In the genomic region with DNA sequence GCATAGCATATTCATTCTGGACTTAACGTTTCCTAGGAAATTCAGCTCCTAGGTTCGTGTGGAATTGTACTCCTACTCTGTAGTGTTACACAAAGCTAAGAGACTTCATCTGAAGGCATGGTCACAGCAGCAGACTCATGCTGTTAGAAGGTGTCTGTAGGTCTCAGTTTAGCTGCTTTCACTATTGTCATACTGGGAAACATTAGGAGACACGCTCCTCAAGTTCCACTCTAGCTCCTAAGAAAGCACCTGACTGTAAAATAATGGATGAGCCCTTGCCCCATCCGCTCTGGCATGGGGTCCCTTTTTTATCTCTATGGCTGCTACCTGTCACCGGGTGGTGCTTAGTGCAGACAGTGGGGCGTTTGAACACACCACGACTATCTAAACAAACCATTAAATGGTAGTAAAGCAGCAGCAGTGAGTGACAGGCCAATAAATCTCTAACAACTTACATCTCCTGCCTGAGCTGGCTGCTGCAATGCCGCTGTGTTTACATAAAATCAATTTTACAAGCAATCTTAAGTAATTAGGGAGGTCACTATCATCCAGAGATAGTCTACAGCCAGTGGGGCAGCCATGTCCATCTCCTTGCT, we compare ENCODE assay signal across 20 mouse cellular contexts.
DNase-seq lines count a peak whose midpoint lies in the region; ATAC-seq lines count a peak whose summit lies in the region.
"Had no signal": no experiment of that assay in that cellular context is flagged by ENCODE, and none has a peak within 500 bp of the region (broad histone marks: within the 10 kb centered on the region; RNA-seq: fewer than 3 reads in every experiment).

No protein-coding gene starts in this region.

- intact Hi-C loops in left cerebral cortex, postnatal 25 days (cut with DNase I) = no loop called here

- DNase-seq in kidney, postnatal 25 days = no peak
- no peak for DNase-seq in neural tube, embryonic 10.5 days (ENCODE audit: extremely low spot score, low spot score)
- no peak for DNase-seq in left cerebral cortex, postnatal 25 days (ENCODE audit: low spot score in 2 of 2)
- DNase-seq: adrenal gland, adult 8-10 months; heart, postnatal 10 days; kidney, adult 9 months; layer of hippocampus, postnatal 36 days; liver; lung, embryonic 14.5 days; lung, postnatal 4 days had no signal

- peaks cover 25% of the 10 kb centered on the region for H3K4me1 ChIP-seq in kidney, embryonic 15.5 days
- no peaks in the 10 kb centered on the region for H3K4me1 ChIP-seq in neural tube, embryonic 14.5 days (ENCODE audit: control insufficient read depth, insufficient read depth, low read length)
- peaks cover 16% of the 10 kb centered on the region for H3K4me1 ChIP-seq in intestine, embryonic 16.5 days (ENCODE audit: control insufficient read depth, insufficient read depth, low read length)
- peaks cover 8% of the 10 kb centered on the region for H3K4me1 ChIP-seq in liver, embryonic 12.5 days
- H3K4me1 ChIP-seq: midbrain, embryonic 12.5 days had no signal

- 0 out of 2 replicates have a peak overlapping the region, but pooled peaks have one; percentile 24 for H3K27ac ChIP-seq in kidney, embryonic 15.5 days
- H3K27ac ChIP-seq in neural tube, embryonic 14.5 days (ENCODE audit: low read depth, low read length) = no peak overlapping the region
- H3K27ac ChIP-seq in intestine, embryonic 16.5 days (ENCODE audit: low read length) = no peak overlapping the region
- no peak overlapping the region for H3K27ac ChIP-seq in liver, embryonic 12.5 days
- H3K27ac ChIP-seq: embryonic facial prominence, embryonic 15.5 days; layer of hippocampus, adult 2 months; midbrain, embryonic 12.5 days; stomach, postnatal 0 days had no signal

- WGBS in kidney, embryonic 15.5 days = 18% methylated on average over 8 of the region's 8 CpGs
- 14% methylated on average over 8 of the region's 8 CpGs for WGBS in neural tube, embryonic 14.5 days
- WGBS in intestine, embryonic 16.5 days = 14% methylated on average over 8 of the region's 8 CpGs
- 33% methylated on average over 8 of the region's 8 CpGs for WGBS in liver, embryonic 12.5 days (ENCODE audit: insufficient replicate concordance)

- H3K9me3 ChIP-seq in kidney, embryonic 15.5 days (replicated peaks) = no peaks in the 10 kb centered on the region
- no peaks in the 10 kb centered on the region for H3K9me3 ChIP-seq in neural tube, embryonic 14.5 days (ENCODE audit: control insufficient read depth, low read length)
- no peaks in the 10 kb centered on the region for H3K9me3 ChIP-seq in intestine, embryonic 16.5 days (ENCODE audit: control insufficient read depth, low read length)
- no peaks in the 10 kb centered on the region for H3K9me3 ChIP-seq in liver, embryonic 12.5 days (replicated peaks)
- H3K9me3 ChIP-seq: embryonic facial prominence, embryonic 15.5 days; midbrain, embryonic 12.5 days had no signal

- no peaks in the 10 kb centered on the region for H3K27me3 ChIP-seq in kidney, embryonic 15.5 days
- no peaks in the 10 kb centered on the region for H3K27me3 ChIP-seq in neural tube, embryonic 14.5 days (ENCODE audit: control insufficient read depth, insufficient read depth, low read length)
- peaks cover 9% of the 10 kb centered on the region; the same call in 1 of the 2 replicates for H3K27me3 ChIP-seq in intestine, embryonic 16.5 days (replicated peaks; ENCODE audit: control insufficient read depth, insufficient read depth, low read length)
- H3K27me3 ChIP-seq in liver, embryonic 12.5 days (replicated peaks) = no peaks in the 10 kb centered on the region
- H3K27me3 ChIP-seq: embryonic facial prominence, embryonic 15.5 days; midbrain, embryonic 12.5 days had no signal

- no peak overlapping the region for H3K9ac ChIP-seq in kidney, embryonic 15.5 days
- H3K9ac ChIP-seq in neural tube, embryonic 14.5 days (replicated peaks; ENCODE audit: low read depth, low read length) = no peak overlapping the region
- H3K9ac ChIP-seq in intestine, embryonic 16.5 days (ENCODE audit: low read depth, low read length) = no peak overlapping the region
- no peak overlapping the region for H3K9ac ChIP-seq in liver, embryonic 12.5 days
- H3K9ac ChIP-seq: embryonic facial prominence, embryonic 15.5 days; lung, embryonic 14.5 days; midbrain, embryonic 12.5 days had no signal

- no peaks in the 10 kb centered on the region for H3K36me3 ChIP-seq in kidney, embryonic 15.5 days
- H3K36me3 ChIP-seq in neural tube, embryonic 14.5 days (ENCODE audit: control insufficient read depth, insufficient read depth, low read length) = no peaks in the 10 kb centered on the region
- no peaks in the 10 kb centered on the region for H3K36me3 ChIP-seq in intestine, embryonic 16.5 days (ENCODE audit: control insufficient read depth, insufficient read depth, low read length)
- H3K36me3 ChIP-seq in liver, embryonic 12.5 days = no peaks in the 10 kb centered on the region
- H3K36me3 ChIP-seq: embryonic facial prominence, embryonic 15.5 days; midbrain, embryonic 12.5 days had no signal

- H3K4me2 ChIP-seq in kidney, embryonic 15.5 days = no peak overlapping the region
- no peak overlapping the region for H3K4me2 ChIP-seq in neural tube, embryonic 14.5 days (ENCODE audit: low read depth, low read length)
- peak overlapping the region; percentile 26; the same call in 1 of the 2 replicates for H3K4me2 ChIP-seq in intestine, embryonic 16.5 days (ENCODE audit: low read depth, low read length)
- H3K4me2 ChIP-seq in liver, embryonic 12.5 days = no peak overlapping the region
- H3K4me2 ChIP-seq: embryonic facial prominence, embryonic 15.5 days; heart, embryonic 11.5 days; lung, embryonic 14.5 days; midbrain, embryonic 12.5 days had no signal

- ATAC-seq in kidney, embryonic 15.5 days (replicated peaks; ENCODE audit: low FRiP score) = no peak
- ATAC-seq in neural tube, embryonic 14.5 days (ENCODE audit: low read depth) = 0 out of 2 replicates have a peak, but pooled peaks have one; percentile 38
- ATAC-seq in intestine, embryonic 16.5 days = peak; percentile 82
- no peak for ATAC-seq in liver, embryonic 12.5 days
- ATAC-seq: forebrain, embryonic 16.5 days had no signal

- H3K4me3 ChIP-seq in kidney, embryonic 15.5 days (replicated peaks) = no peak overlapping the region
- H3K4me3 ChIP-seq in neural tube, embryonic 14.5 days (ENCODE audit: low read depth, low read length) = no peak overlapping the region
- no peak overlapping the region for H3K4me3 ChIP-seq in intestine, embryonic 16.5 days (ENCODE audit: low read length)
- H3K4me3 ChIP-seq in liver, embryonic 12.5 days = no peak overlapping the region
- H3K4me3 ChIP-seq: embryonic facial prominence, embryonic 15.5 days; layer of hippocampus, adult 2 months; midbrain, embryonic 12.5 days had no signal

Comparison
In these comparisons a context has a peak if more than half of its experiments do, and no peak if none do; other contexts are left out.
1. ATAC-seq: peak in neural tube, embryonic 14.5 days (single experiment) and intestine, embryonic 16.5 days (single experiment); none in kidney, embryonic 15.5 days (single experiment) and liver, embryonic 12.5 days (single experiment).